Mouse (Mus musculus) myocyte (in vitro differentiated cells): ENCODE results near the gene Myo18b. TPM values are rescaled to one million over a fixed set of nuclear protein-coding genes. Genes with fewer than 3 reads are reported as not detected.

Experiments used
- H3K27me3 ChIP-seq: one replicate; pipeline ENCODE4 v1.6.1; 2011; ENCODE audit not compliant: control insufficient read depth, insufficient read depth, insufficient read length
- H3K36me3 ChIP-seq: one replicate; pipeline ENCODE4 v1.6.1; 2011; ENCODE audit not compliant: control insufficient read depth, insufficient read depth
- H3K4me2 ChIP-seq: one replicate; pipeline ENCODE4 v1.6.1; 2011; ENCODE audit warnings: low read depth, control low read depth
- H3K4me3 ChIP-seq: one replicate; pipeline ENCODE4 v1.5.1; 2011; ENCODE audit warnings: mild to moderate bottlenecking, control low read depth, moderate library complexity
- H3K79me2 ChIP-seq: one replicate; pipeline ENCODE4 v1.6.1; 2011; ENCODE audit not compliant: control insufficient read depth, insufficient read depth
- H3ac ChIP-seq: one replicate; pipeline ENCODE4 v1.6.1; 2011; ENCODE audit not compliant: control insufficient read depth, insufficient read length
- CEBPB ChIP-seq: IDR thresholded peaks from 2 replicates; pipeline ENCODE4 v1.6.1; 2011; ENCODE audit warnings: mild to moderate bottlenecking, moderate library complexity; ENCODE audit not compliant: poor library complexity, insufficient read depth, severe bottlenecking
- E2F4 ChIP-seq: IDR thresholded peaks from one replicate; pipeline ENCODE4 v1.6.1; 2011; ENCODE audit warnings: mild to moderate bottlenecking, control low read depth, moderate library complexity; ENCODE audit not compliant: insufficient read depth
- MAX ChIP-seq: IDR thresholded peaks from one replicate; pipeline ENCODE4 v1.6.1; 2011; ENCODE audit warnings: low read depth, mild to moderate bottlenecking, control low read depth
- MYOD1 ChIP-seq, 3 experiments: IDR thresholded peaks; one replicate each; pipeline ENCODE4 v1.6.1; 2011; ENCODE audit warnings: control low read depth in 2 of 3, low read depth in 2 of 3, mild to moderate bottlenecking in 2 of 3, moderate library complexity in 1 of 3; ENCODE audit not compliant: insufficient read length in 2 of 3, control insufficient read depth in 1 of 3
- MYOG ChIP-seq, 3 experiments: IDR thresholded peaks; one replicate each; pipeline ENCODE4 v1.6.1; 2011; ENCODE audit warnings: control low read depth in 2 of 3, low read depth in 2 of 3, mild to moderate bottlenecking in 2 of 3; ENCODE audit not compliant: insufficient read length in 2 of 3, control insufficient read depth in 1 of 3, insufficient read depth in 1 of 3
- POLR2A ChIP-seq: IDR thresholded peaks from one replicate; pipeline ENCODE4 v1.6.1; 2011; ENCODE audit warnings: low read depth, mild to moderate bottlenecking, control low read depth, moderate library complexity; ENCODE audit not compliant: insufficient read length
- POLR2AphosphoS2 ChIP-seq: IDR thresholded peaks from one replicate; pipeline ENCODE4 v1.6.1; 2011; ENCODE audit warnings: low read depth, control low read depth; ENCODE audit not compliant: insufficient read length
- REST ChIP-seq: IDR thresholded peaks from one replicate; pipeline ENCODE4 v1.6.1; 2011; ENCODE audit warnings: mild to moderate bottlenecking, control low read depth, moderate library complexity; ENCODE audit not compliant: insufficient read depth, insufficient read length
- SRF ChIP-seq: IDR thresholded peaks from one replicate; pipeline ENCODE4 v1.6.1; 2011; ENCODE audit warnings: low read depth; ENCODE audit not compliant: control insufficient read depth, insufficient read length
- TCF12 ChIP-seq: IDR thresholded peaks from one replicate; pipeline ENCODE4 v1.6.1; 2011; ENCODE audit warnings: mild to moderate bottlenecking, control low read depth; ENCODE audit not compliant: poor library complexity, insufficient read depth, severe bottlenecking
- TCF3 ChIP-seq: IDR thresholded peaks from one replicate; pipeline ENCODE4 v1.6.1; 2011; ENCODE audit warnings: low read depth, control low read depth; ENCODE audit not compliant: insufficient read length
- USF1 ChIP-seq: IDR thresholded peaks from one replicate; pipeline ENCODE4 v1.6.1; 2011; ENCODE audit warnings: low read depth, mild to moderate bottlenecking, control low read depth, moderate library complexity
- polyA plus RNA-seq: library from polyadenylated mRNA; unstranded; fragments of >200 nt; fragmentation: generic; extraction: Trizol; gene quantifications from one replicate; pipeline ENCODE4 v1.2.1, GENCODE M21; 2012; ENCODE audit warnings: missing spikeins

Gene Myo18b
- polyA plus RNA-seq, 1 experiment, result 1.6 TPM

- Histone ChIP-seq H3K4me2 (no peak overlapping the region), H3K79me2 (no peaks in the 10 kb centered on the region), H3K36me3 (no peaks in the 10 kb centered on the region), H3K4me3 (no peak overlapping the region), H3ac (no peak overlapping the region), H3K27me3 (no peaks in the 10 kb centered on the region)
- TF ChIP-seq MAX (no peak), TCF12 (no peak), REST (no peak), CEBPB (no peak), TCF3 (no peak), MYOD1 (IDR thresholded peaks at IDR 0.05; ENCODE audit: control insufficient read depth in 1 of 3, insufficient read length in 2 of 3, low read depth in 2 of 3) (no peak), POLR2A (no peak), SRF (no peak), USF1 (no peak)
Measured at GRCm38 (mm10) chr5:112877391-112878115, 18.6 kb downstream of the Myo18b start.

GRCm38 (mm10) chr5:112876846-112877390, 19.2 kb downstream of the Myo18b start:
- Histone ChIP-seq H3ac (no peak overlapping the region), H3K4me3 (no peak overlapping the region), H3K27me3 (no peaks in the 10 kb centered on the region), H3K36me3 (no peaks in the 10 kb centered on the region), H3K4me2 (no peak overlapping the region), H3K79me2 (no peaks in the 10 kb centered on the region)
- TF ChIP-seq MYOG (IDR thresholded peaks at IDR 0.05; ENCODE audit: control insufficient read depth in 1 of 3, insufficient read depth in 1 of 3, insufficient read length in 2 of 3, low read depth in 2 of 3), result peak in 1 of 3 experiments; percentile 31
- TF ChIP-seq POLR2A, result no peak

- no peak for TF ChIP-seq MAX
- TF ChIP-seq E2F4, result no peak
- TF ChIP-seq CEBPB, result no peak
- no peak for TF ChIP-seq MYOG (IDR thresholded peaks at IDR 0.05; ENCODE audit: control insufficient read depth in 1 of 3, insufficient read depth in 1 of 3, insufficient read length in 2 of 3, low read depth in 2 of 3)
- TF ChIP-seq SRF, result no peak
- TF ChIP-seq MYOD1 (IDR thresholded peaks at IDR 0.05; ENCODE audit: control insufficient read depth in 1 of 3, insufficient read length in 2 of 3, low read depth in 2 of 3), result no peak
- no peak for TF ChIP-seq POLR2A
- no peak for TF ChIP-seq REST
- no peak for TF ChIP-seq TCF3
- TF ChIP-seq POLR2AphosphoS2, result no peak
- TF ChIP-seq USF1, result no peak
- Histone ChIP-seq H3K27me3 (no peaks in the 10 kb centered on the region), H3K79me2 (no peaks in the 10 kb centered on the region), H3ac (no peak overlapping the region), H3K4me3 (no peak overlapping the region), H3K36me3 (no peaks in the 10 kb centered on the region), H3K4me2 (no peak overlapping the region)
Measured at GRCm38 (mm10) chr5:112872999-112873398, 23.2 kb downstream of the Myo18b start.

GRCm38 (mm10) chr5:112870729-112871128, 25.4 kb downstream of the Myo18b start:
- H3K79me2 ChIP-seq, result no peaks in the 10 kb centered on the region
- no peak overlapping the region for H3K4me3 ChIP-seq
- H3ac ChIP-seq, result no peak overlapping the region
- no peaks in the 10 kb centered on the region for H3K27me3 ChIP-seq
- no peak for TF ChIP-seq E2F4
- TF ChIP-seq SRF, result no peak
- no peak for TF ChIP-seq USF1
- no peak for TF ChIP-seq CEBPB
- TF ChIP-seq POLR2AphosphoS2, result no peak
- no peak for TF ChIP-seq MAX
- TF ChIP-seq MYOD1 (IDR thresholded peaks at IDR 0.05; ENCODE audit: control insufficient read depth in 1 of 3, insufficient read length in 2 of 3, low read depth in 2 of 3), result no peak
- no peak for TF ChIP-seq MYOG (IDR thresholded peaks at IDR 0.05; ENCODE audit: control insufficient read depth in 1 of 3, insufficient read depth in 1 of 3, insufficient read length in 2 of 3, low read depth in 2 of 3)
- no peak for TF ChIP-seq TCF12
- no peak for TF ChIP-seq POLR2A
- TF ChIP-seq TCF3, result no peak
- TF ChIP-seq REST, result no peak
- H3K4me2 ChIP-seq, result no peak overlapping the region
- no peaks in the 10 kb centered on the region for H3K36me3 ChIP-seq

GRCm38 (mm10) chr5:112868620-112869019, 27.5 kb downstream of the Myo18b start:
- Histone ChIP-seq H3K27me3 (no peaks in the 10 kb centered on the region), H3K4me2 (no peak overlapping the region), H3K4me3 (no peak overlapping the region), H3K36me3 (no peaks in the 10 kb centered on the region), H3K79me2 (no peaks in the 10 kb centered on the region), H3ac (no peak overlapping the region)
- TF ChIP-seq E2F4, result no peak
- no peak for TF ChIP-seq MAX
- TF ChIP-seq TCF3, result no peak
- no peak for TF ChIP-seq CEBPB
- TF ChIP-seq POLR2A, result no peak
- no peak for TF ChIP-seq MYOD1 (IDR thresholded peaks at IDR 0.05; ENCODE audit: control insufficient read depth in 1 of 3, insufficient read length in 2 of 3, low read depth in 2 of 3)
- TF ChIP-seq SRF, result no peak
- TF ChIP-seq USF1, result no peak
- TF ChIP-seq POLR2AphosphoS2, result no peak
- TF ChIP-seq MYOG (IDR thresholded peaks at IDR 0.05; ENCODE audit: control insufficient read depth in 1 of 3, insufficient read depth in 1 of 3, insufficient read length in 2 of 3, low read depth in 2 of 3), result no peak
- no peak for TF ChIP-seq REST
- TF ChIP-seq TCF12, result no peak
